Mouse (Mus musculus) liver, adult 2 months (tissue): Measurements from ENCODE around the gene 1700003H04Rik. TPM values are rescaled to one million over a fixed set of nuclear protein-coding genes. Genes with fewer than 3 reads are reported as not detected.

Experiments used
- DNase-seq: peaks from one replicate; pipeline ENCODE4 v3.0.0-alpha.2; 2011; ENCODE audit warnings: low read depth, low spot score; ENCODE audit errors: extremely low read depth
- H3K27ac ChIP-seq: fragments of 200-500 bp; replicated peaks from 2 replicates; pipeline ENCODE4 v1.5.1; 2012; ENCODE audit warnings: low read depth, mild to moderate bottlenecking, control low read depth, inconsistent platforms, low read length; ENCODE audit not compliant: insufficient read depth
- H3K27me3 ChIP-seq: fragments of 200-500 bp; 2 replicates; pipeline ENCODE4 v1.6.1; 2012; ENCODE audit warnings: mild to moderate bottlenecking, moderate library complexity, low read length, inconsistent platforms; ENCODE audit not compliant: control insufficient read depth, insufficient read depth
- H3K36me3 ChIP-seq: fragments of 200-500 bp; 2 replicates; pipeline ENCODE4 v1.6.1; 2012; ENCODE audit warnings: low read length, inconsistent platforms; ENCODE audit not compliant: control insufficient read depth, insufficient read depth
- H3K4me1 ChIP-seq: fragments of 200-500 bp; 2 replicates; pipeline ENCODE4 v1.6.1; 2011; ENCODE audit warnings: low read length; ENCODE audit not compliant: control insufficient read depth, insufficient read depth
- H3K4me3 ChIP-seq: fragments of 200-500 bp; 2 replicates; pipeline ENCODE4 v1.5.1; 2011; ENCODE audit warnings: low read depth, mild to moderate bottlenecking, control low read depth, low read length, moderate library complexity; ENCODE audit not compliant: insufficient read depth
- H3K79me2 ChIP-seq: fragments of 200-500 bp; 2 replicates; pipeline ENCODE4 v1.6.1; 2012; ENCODE audit warnings: inconsistent platforms, mild to moderate bottlenecking, low read length, moderate library complexity; ENCODE audit not compliant: control insufficient read depth, insufficient read depth
- H3K9ac ChIP-seq: fragments of 200-500 bp; 2 replicates; pipeline ENCODE4 v1.6.1; 2012; ENCODE audit warnings: low read depth, mild to moderate bottlenecking, control low read depth, inconsistent platforms, low read length
- CTCF ChIP-seq: fragments of 200-500 bp; IDR thresholded peaks from 2 replicates; pipeline ENCODE4 v1.5.1; 2011; ENCODE audit warnings: low read depth, low read length, control low read depth
- POLR2A ChIP-seq: fragments of 200-500 bp; IDR thresholded peaks from 2 replicates; pipeline ENCODE4 v1.6.1; 2011; ENCODE audit warnings: low read length, control low read depth; ENCODE audit not compliant: insufficient read depth; ENCODE audit errors: extremely low read depth
- WGBS: fragments of 180-500 bp; shearing (Covaris S2); methylation state at CpG from one replicate; pipeline ENCODE4 v1.1.7; 2018; 5-methylcytosine and 5-hydroxymethylcytosine counted together
- polyA plus RNA-seq: library from polyadenylated mRNA; depleted of rRNA; stranded (reverse); fragments of >200 nt; gene quantifications from 2 replicates; pipeline ENCODE4 v1.2.3, GENCODE M21; 2012; rRNA removed
- total RNA-seq: library from RNA; depleted of rRNA; stranded (reverse); fragments of >200 nt; gene quantifications from 2 replicates; pipeline ENCODE4 v1.2.3, GENCODE M21; 2014; rRNA removed

Gene 1700003H04Rik
- total and polyA plus RNA-seq, 2 experiments = not detected

DNA sequence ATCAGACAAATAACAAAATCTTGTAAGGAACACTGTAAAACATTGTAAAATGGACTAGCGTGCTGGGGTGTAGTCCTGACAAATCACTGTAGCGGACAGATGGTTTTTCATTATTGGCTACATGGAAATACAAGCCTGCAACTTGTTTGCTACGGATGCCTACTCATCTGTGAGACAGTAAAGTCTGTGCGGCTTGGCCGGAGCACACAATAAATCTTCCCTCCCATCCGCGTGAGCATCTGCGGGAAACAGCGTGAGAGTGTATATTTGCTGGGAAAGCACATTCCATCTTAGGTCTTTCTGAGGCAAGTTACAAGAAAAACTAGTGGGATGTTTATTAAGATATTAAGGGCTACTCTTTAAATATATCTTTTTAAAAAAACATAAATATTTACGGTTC, 32.0 kb downstream of the 1700003H04Rik start:
- DNase-seq = no peak
- H3K9ac ChIP-seq = no peak overlapping the region
- H3K27me3 ChIP-seq = no peaks in the 10 kb centered on the region
- no peak overlapping the region for H3K27ac ChIP-seq
- no peak for TF ChIP-seq POLR2A
- no peaks in the 10 kb centered on the region for H3K79me2 ChIP-seq
- no peaks in the 10 kb centered on the region for H3K4me1 ChIP-seq
- H3K4me3 ChIP-seq = no peak overlapping the region
- WGBS = 91% methylated on average over 10 of the region's 10 CpGs
- H3K36me3 ChIP-seq = no peaks in the 10 kb centered on the region

DNA sequence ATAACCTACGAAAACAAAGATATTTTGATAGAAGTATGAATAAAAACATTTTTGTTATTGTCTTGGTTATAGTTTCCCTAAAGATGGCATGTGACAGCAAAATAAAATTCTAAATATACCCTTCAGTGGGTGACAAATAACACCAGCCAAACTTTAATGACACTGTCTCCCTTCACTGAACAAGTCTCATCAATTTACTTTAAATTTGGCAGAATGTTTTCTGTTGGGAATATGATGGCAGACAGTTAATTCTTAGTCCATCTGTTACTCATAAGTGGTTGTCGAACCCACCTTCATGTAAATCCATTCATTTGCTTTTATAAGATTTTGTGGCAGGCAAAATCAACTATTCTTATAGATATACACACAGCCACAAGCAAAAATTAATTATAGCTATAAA, 42.6 kb downstream of the 1700003H04Rik start:
- no peak for DNase-seq
- WGBS = 78% methylated on average over 2 of the region's 2 CpGs
- H3K4me3 ChIP-seq = no peak overlapping the region
- no peak overlapping the region for H3K27ac ChIP-seq
- H3K9ac ChIP-seq = no peak overlapping the region
- H3K4me1 ChIP-seq = no peaks in the 10 kb centered on the region
- no peaks in the 10 kb centered on the region for H3K79me2 ChIP-seq
- TF ChIP-seq POLR2A (no peak), CTCF (no peak)
- H3K36me3 ChIP-seq = no peaks in the 10 kb centered on the region
- H3K27me3 ChIP-seq = no peaks in the 10 kb centered on the region

DNA sequence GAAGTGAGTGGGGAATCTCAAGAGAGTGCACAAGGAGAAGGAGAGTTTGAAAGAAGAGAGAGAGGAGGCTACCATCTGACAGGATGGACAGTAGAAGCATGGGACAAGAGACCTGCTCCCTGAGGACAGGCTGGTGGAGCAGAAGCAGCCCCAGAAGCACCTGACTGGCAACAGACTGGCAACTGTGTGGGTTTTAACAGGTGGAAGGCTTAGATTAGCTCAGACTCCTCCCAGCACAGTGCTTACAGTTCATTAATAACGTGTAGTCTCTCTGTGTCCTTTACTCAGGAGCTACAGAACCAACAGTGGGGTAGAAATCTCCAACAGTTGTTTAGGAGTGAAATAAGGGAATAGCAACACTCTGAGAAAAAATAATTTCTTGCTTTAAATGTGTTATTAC, 44.3 kb downstream of the 1700003H04Rik start:
- H3K4me1 ChIP-seq = no peaks in the 10 kb centered on the region
- no peak overlapping the region for H3K27ac ChIP-seq
- TF ChIP-seq POLR2A (no peak), CTCF (no peak)
- no peaks in the 10 kb centered on the region for H3K79me2 ChIP-seq
- no peak overlapping the region for H3K9ac ChIP-seq
- DNase-seq = no peak
- no peaks in the 10 kb centered on the region for H3K36me3 ChIP-seq
- no peaks in the 10 kb centered on the region for H3K27me3 ChIP-seq
- no peak overlapping the region for H3K4me3 ChIP-seq
- WGBS = 15% methylated on average over 1 of the region's 1 CpGs

DNA sequence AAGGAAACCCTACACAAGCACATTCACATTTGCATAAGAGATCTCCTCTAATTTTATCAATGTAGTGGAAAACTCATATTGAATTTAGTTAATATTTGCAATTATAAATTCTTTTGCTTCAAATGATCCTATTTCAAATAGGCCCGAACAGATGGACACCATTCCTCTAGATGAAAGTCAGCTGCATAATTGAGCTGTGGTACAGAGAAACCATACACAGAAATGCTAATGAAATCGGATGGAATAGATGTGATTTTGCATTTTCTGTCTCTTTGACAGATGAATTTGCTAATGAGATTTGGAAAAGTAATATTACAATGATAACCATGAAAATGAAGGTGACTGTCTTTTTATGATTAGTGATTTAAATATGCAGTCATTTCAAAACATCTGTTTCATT, 62.1 kb downstream of the 1700003H04Rik start:
- Histone ChIP-seq H3K79me2 (no peaks in the 10 kb centered on the region), H3K27me3 (no peaks in the 10 kb centered on the region), H3K9ac (no peak overlapping the region), H3K4me1 (no peaks in the 10 kb centered on the region), H3K4me3 (no peak overlapping the region), H3K36me3 (no peaks in the 10 kb centered on the region), H3K27ac (no peak overlapping the region)
- no peak for DNase-seq
- no peak for TF ChIP-seq CTCF
- no peak for TF ChIP-seq POLR2A
- 63% methylated on average over 2 of the region's 2 CpGs for WGBS

Other genes with a start within 250 kb of the 1700003H04Rik start
- gene 1700006A11Rik, start 155.1 kb downstream of the 1700003H04Rik start, total RNA-seq = not detected in 2 replicates
- not detected in 2 replicates for gene 1700006A11Rik, start 155.1 kb downstream of the 1700003H04Rik start, polyA plus RNA-seq